In the genomic region with DNA sequence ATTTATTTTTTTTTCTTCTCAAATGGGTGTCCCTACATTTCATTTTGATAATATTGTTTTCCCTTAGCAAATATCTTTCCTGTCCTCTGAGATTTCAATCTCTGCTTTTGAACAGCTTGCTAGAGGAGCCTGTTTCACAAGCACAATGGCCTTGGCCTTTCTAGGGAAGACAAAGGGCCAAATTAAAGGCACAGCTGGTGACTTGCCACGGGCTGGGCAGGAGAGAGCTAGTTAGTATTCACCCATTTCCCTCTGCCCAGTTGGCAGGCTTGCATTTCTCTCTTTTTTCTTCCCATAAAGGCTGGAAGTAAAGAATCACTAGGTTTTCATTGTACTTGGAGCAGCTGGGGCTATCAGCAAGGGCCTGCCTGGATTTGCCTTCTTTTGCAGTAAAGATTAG, we compare ENCODE assay signal across 17 mouse cellular contexts.
A peak's percentile ranks its signal among the peaks of the same experiment; 100 is the strongest.
DNase-seq lines count a peak whose midpoint lies in the region; ATAC-seq and TF ChIP-seq lines count a peak whose summit lies in the region.
"Had no signal": no experiment of that assay in that cellular context is flagged by ENCODE, and none has a peak within 500 bp of the region (broad histone marks: within the 10 kb centered on the region; RNA-seq: fewer than 3 reads in every experiment).

No protein-coding gene starts in this region.

- no peaks in the 10 kb centered on the region for H3K36me3 ChIP-seq in midbrain, embryonic 10.5 days
- H3K36me3 ChIP-seq in midbrain, embryonic 16.5 days (ENCODE audit: control insufficient read depth, insufficient read depth, low read length), result no peaks in the 10 kb centered on the region
- H3K36me3 ChIP-seq in hindbrain, embryonic 10.5 days, result no peaks in the 10 kb centered on the region
- H3K36me3 ChIP-seq in midbrain, postnatal 0 days (ENCODE audit: insufficient read depth, low read length), result no peaks in the 10 kb centered on the region
- H3K36me3 ChIP-seq: embryonic facial prominence, embryonic 12.5 days; heart, embryonic 10.5 days; hindbrain, embryonic 15.5 days; limb, embryonic 15.5 days had no signal

- H3K4me2 ChIP-seq in midbrain, embryonic 16.5 days (ENCODE audit: low read length), result no peak overlapping the region
- no peak overlapping the region for H3K4me2 ChIP-seq in midbrain, postnatal 0 days (ENCODE audit: low read depth, low read length, poor library complexity, severe bottlenecking)
- H3K4me2 ChIP-seq: embryonic facial prominence, embryonic 12.5 days; hindbrain, embryonic 15.5 days; limb, embryonic 15.5 days had no signal

- H3K4me3 ChIP-seq in midbrain, embryonic 10.5 days, result no peak overlapping the region
- no peak overlapping the region for H3K4me3 ChIP-seq in midbrain, embryonic 16.5 days (ENCODE audit: low read depth, low read length)
- H3K4me3 ChIP-seq in hindbrain, embryonic 10.5 days, result no peak overlapping the region
- no peak overlapping the region for H3K4me3 ChIP-seq in midbrain, postnatal 0 days (ENCODE audit: low read depth, low read length)
- H3K4me3 ChIP-seq: embryonic facial prominence, embryonic 12.5 days; heart, embryonic 10.5 days; hindbrain, embryonic 15.5 days; limb, embryonic 15.5 days had no signal

- H3K9ac ChIP-seq in midbrain, embryonic 16.5 days (ENCODE audit: low read depth, low read length), result no peak overlapping the region
- no peak overlapping the region for H3K9ac ChIP-seq in midbrain, postnatal 0 days (replicated peaks; ENCODE audit: low read length, poor library complexity, severe bottlenecking)
- H3K9ac ChIP-seq: embryonic facial prominence, embryonic 12.5 days; hindbrain, embryonic 15.5 days; limb, embryonic 15.5 days had no signal

- no peaks in the 10 kb centered on the region for H3K27me3 ChIP-seq in midbrain, embryonic 10.5 days (ENCODE audit: low read depth, poor library complexity, severe bottlenecking)
- no peaks in the 10 kb centered on the region for H3K27me3 ChIP-seq in midbrain, embryonic 16.5 days (ENCODE audit: control insufficient read depth, insufficient read depth, low read depth, low read length)
- no peaks in the 10 kb centered on the region for H3K27me3 ChIP-seq in hindbrain, embryonic 10.5 days (ENCODE audit: insufficient read depth, poor library complexity, severe bottlenecking)
- no peaks in the 10 kb centered on the region for H3K27me3 ChIP-seq in midbrain, postnatal 0 days (ENCODE audit: insufficient read depth, low read length)
- H3K27me3 ChIP-seq: embryonic facial prominence, embryonic 12.5 days; hindbrain, embryonic 15.5 days; limb, embryonic 15.5 days had no signal

- WGBS in midbrain, embryonic 10.5 days, result 14% methylated on average over 1 of the region's 1 CpGs
- WGBS in midbrain, embryonic 16.5 days, result 16% methylated on average over 1 of the region's 1 CpGs
- WGBS in hindbrain, embryonic 10.5 days, result 9% methylated on average over 1 of the region's 1 CpGs
- 26% methylated on average over 1 of the region's 1 CpGs for WGBS in midbrain, postnatal 0 days

- no peak for ATAC-seq in midbrain, embryonic 16.5 days
- no peak for ATAC-seq in midbrain, postnatal 0 days (ENCODE audit: low FRiP score)
- ATAC-seq: lung, postnatal 0 days had no signal

- no peaks in the 10 kb centered on the region for H3K9me3 ChIP-seq in midbrain, embryonic 10.5 days (replicated peaks)
- H3K9me3 ChIP-seq in midbrain, embryonic 16.5 days (replicated peaks; ENCODE audit: control insufficient read depth, low read length, poor library complexity, severe bottlenecking), result no peaks in the 10 kb centered on the region
- H3K9me3 ChIP-seq in hindbrain, embryonic 10.5 days, result no peaks in the 10 kb centered on the region
- H3K9me3 ChIP-seq in midbrain, postnatal 0 days (ENCODE audit: low read length), result no peaks in the 10 kb centered on the region
- H3K9me3 ChIP-seq: embryonic facial prominence, embryonic 12.5 days; heart, embryonic 10.5 days; hindbrain, embryonic 15.5 days; limb, embryonic 15.5 days had no signal

- no peak for TF ChIP-seq CTCF in midbrain, postnatal 0 days (IDR thresholded peaks at IDR 0.05)

- peaks cover 10% of the 10 kb centered on the region for H3K4me1 ChIP-seq in midbrain, embryonic 10.5 days
- H3K4me1 ChIP-seq in midbrain, embryonic 16.5 days (ENCODE audit: control insufficient read depth, insufficient read depth, low read length), result 0 out of 2 replicates have a peak, but pooled peaks cover 3% of the 10 kb centered on the region
- peaks cover 10% of the 10 kb centered on the region; the same call in 1 of the 2 replicates for H3K4me1 ChIP-seq in hindbrain, embryonic 10.5 days (replicated peaks)
- no peaks in the 10 kb centered on the region for H3K4me1 ChIP-seq in midbrain, postnatal 0 days (ENCODE audit: insufficient read depth, low read length)
- H3K4me1 ChIP-seq: embryonic facial prominence, embryonic 12.5 days; heart, embryonic 10.5 days; hindbrain, embryonic 15.5 days; limb, embryonic 15.5 days had no signal

- peak overlapping the region; percentile 73 for H3K27ac ChIP-seq in midbrain, embryonic 10.5 days (replicated peaks)
- H3K27ac ChIP-seq in midbrain, embryonic 16.5 days (ENCODE audit: low read length), result no peak overlapping the region
- H3K27ac ChIP-seq in hindbrain, embryonic 10.5 days, result peak overlapping the region; percentile 69
- H3K27ac ChIP-seq in midbrain, postnatal 0 days (ENCODE audit: low read depth, low read length), result no peak overlapping the region
- H3K27ac ChIP-seq: embryonic facial prominence, embryonic 12.5 days; heart, embryonic 10.5 days; hindbrain, embryonic 15.5 days; limb, embryonic 15.5 days had no signal

- no peak for DNase-seq in midbrain, embryonic 10.5 days (ENCODE audit: low spot score)
- DNase-seq in adrenal gland, postnatal 14 days, result peak; percentile 58
- DNase-seq in hindbrain, embryonic 10.5 days (ENCODE audit: low spot score), result no peak
- peak; percentile 37 for DNase-seq in midbrain, postnatal 0 days (ENCODE audit: low spot score)
- no peak for DNase-seq in kidney, adult 9 months
- no peak for DNase-seq in heart, adult 8-10 months (ENCODE audit: low spot score)
- no peak for DNase-seq in spleen, postnatal 14 days (ENCODE audit: low spot score in 2 of 2)
- DNase-seq: B cell, adult 2 months; cerebellum, adult 8-10 months; layer of hippocampus, postnatal 36 days; thymus, postnatal 14 days had no signal

Comparison
In these comparisons a context has a peak if more than half of its experiments do, and no peak if none do; other contexts are left out.
1. DNase-seq: peak in adrenal gland, postnatal 14 days (single experiment) and midbrain, postnatal 0 days (single experiment); none in midbrain, embryonic 10.5 days (single experiment), hindbrain, embryonic 10.5 days (single experiment), kidney, adult 9 months (single experiment), heart, adult 8-10 months (single experiment) and spleen, postnatal 14 days (0 of 2).
2. H3K27ac ChIP-seq: peak in midbrain, embryonic 10.5 days (single experiment) and hindbrain, embryonic 10.5 days (single experiment); none in midbrain, embryonic 16.5 days (single experiment) and midbrain, postnatal 0 days (single experiment).